Mouse (Mus musculus): ENCODE measurements around the gene Coa6.

The Coa6 gene

DNA sequence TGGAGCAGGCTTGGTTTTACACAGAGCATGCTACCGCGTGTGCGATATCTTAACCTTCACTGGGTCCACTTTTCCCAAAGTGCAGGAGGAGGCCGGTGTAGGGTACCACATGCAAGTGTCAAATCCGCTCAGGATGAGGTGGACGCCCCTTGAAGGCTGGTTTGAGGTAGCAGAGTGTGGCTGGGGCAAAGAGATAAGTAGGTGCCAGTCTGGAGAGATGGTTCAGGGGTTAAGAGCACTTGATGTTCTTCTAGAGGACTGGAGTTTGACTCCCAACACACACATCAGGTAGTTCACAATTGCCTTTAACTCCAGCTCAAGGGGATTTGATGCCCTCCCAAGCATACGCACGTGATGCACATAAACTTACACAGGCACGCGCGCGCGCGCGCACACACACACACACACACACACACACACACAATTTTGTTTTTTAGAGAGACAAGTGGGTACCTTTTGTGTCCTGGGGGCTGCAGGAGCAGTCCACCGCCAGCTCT lies 51.5 kb downstream of the Coa6 start:
- DNase-seq = no peak

DNA sequence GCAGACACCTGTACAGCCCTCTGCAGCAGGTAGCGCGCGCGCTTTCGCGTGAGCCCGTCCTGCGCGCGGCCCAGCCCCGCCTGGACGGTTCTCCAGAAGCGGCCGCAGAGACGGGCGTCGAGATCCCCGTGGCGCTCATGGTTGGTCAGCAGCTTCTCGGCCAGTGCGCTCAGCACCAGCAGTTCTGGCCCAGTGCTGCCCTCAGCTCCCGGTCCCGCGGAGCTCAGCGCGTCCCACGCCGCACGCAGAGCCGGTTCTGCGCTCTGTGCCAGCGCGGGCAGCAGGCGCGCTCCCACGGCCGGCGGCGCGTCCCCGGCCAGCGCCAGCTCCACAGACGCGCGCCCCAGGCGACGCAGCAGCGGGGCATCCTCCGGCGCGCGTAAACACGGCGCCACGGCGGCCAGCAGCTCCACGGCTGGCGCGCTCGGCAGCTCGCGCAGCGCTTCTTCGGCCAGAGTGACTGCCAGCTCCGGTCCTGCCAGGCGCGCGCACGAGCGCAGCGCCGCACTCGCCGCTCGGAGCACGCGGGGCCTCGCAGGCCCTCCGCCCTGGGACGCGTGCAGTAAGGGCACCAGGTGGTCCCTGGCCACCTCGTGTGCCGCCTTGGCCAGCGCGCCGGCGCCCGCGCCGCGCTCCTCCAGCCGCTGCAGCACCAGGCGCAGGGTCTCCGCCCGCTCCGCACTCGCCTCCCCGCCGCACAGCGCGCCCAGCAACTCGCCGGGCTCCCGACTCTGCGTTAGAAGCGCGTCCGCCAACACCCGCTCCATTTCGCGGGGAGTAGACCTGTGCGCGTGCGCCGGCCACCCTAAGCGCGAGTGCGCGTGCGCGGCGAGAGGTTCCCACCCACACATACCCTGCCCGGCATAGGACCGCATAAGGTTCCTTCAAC lies 52.2 kb downstream of the Coa6 start, which contains the start of gene Tarbp1:
Tarbp1 (minus strand) TSS at position 767 of the 889 bp plus-strand sequence.
- DNase-seq = peak; percentile 95

Data from cerebellum, adult 8-10 months (tissue).